Mouse (Mus musculus): ENCODE measurements around the gene Psmb6.

DNA sequence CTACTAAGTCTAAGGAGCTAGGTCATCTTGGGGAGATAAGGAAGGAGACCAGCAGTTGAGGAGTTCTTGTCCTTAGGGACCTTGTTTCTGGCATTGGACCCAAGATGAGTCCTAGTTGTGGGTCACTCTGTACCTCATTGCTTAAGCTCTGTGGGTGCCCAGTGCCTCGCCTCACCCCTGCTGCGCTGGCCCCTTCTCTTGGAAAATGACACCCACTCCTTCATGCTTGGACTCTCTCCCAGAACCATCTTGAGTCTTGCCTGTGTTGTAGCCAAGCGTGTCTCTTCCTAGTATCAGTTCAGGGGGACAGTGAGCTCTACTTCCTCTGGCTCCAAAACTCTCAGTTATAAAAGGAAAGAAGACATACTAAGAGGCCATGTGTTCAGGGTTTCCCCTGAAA lies 36.0 kb upstream of the Psmb6 start:
- no peak for TF ChIP-seq CTCF (IDR thresholded peaks at IDR 0.05; ENCODE audit: extremely low read depth, insufficient read depth, insufficient read length, insufficient replicate concordance)
- TF ChIP-seq POLR2A (IDR thresholded peaks at IDR 0.05; ENCODE audit: low read depth, low read length): no peak
